Mouse (Mus musculus) intestine, postnatal 0 days (tissue): ENCODE results near the gene Kalrn. TPM values are rescaled to one million over a fixed set of nuclear protein-coding genes. Genes with fewer than 3 reads are reported as not detected.

Source experiments
- ATAC-seq: fragments of 200-750 bp; cut with Nextera tagmentation; 2 replicates; pipeline ENCODE4 v1.8.0; 2017; ENCODE audit warnings: mild to moderate bottlenecking, moderate TSS enrichment, moderate library complexity
- H3K27ac ChIP-seq: fragments of 300-500 bp; sonication (generic); 2 replicates; pipeline ENCODE4 v1.5.1; 2014; ENCODE audit warnings: mild to moderate bottlenecking, low read depth, low read length, moderate library complexity
- H3K27me3 ChIP-seq: fragments of 300-500 bp; sonication (generic); replicated peaks from 2 replicates; pipeline ENCODE4 v1.6.1; 2014; ENCODE audit warnings: low read length, mixed read lengths; ENCODE audit not compliant: control insufficient read depth, insufficient read depth
- H3K36me3 ChIP-seq: fragments of 300-500 bp; sonication (generic); 2 replicates; pipeline ENCODE4 v1.6.1; 2014; ENCODE audit warnings: mild to moderate bottlenecking, moderate library complexity; ENCODE audit not compliant: control insufficient read depth, insufficient read depth
- H3K4me1 ChIP-seq: fragments of 300-500 bp; sonication (generic); replicated peaks from 2 replicates; pipeline ENCODE4 v1.6.1; 2014; ENCODE audit warnings: antibody characterized with exemption, low read length, mixed read lengths; ENCODE audit not compliant: control insufficient read depth, insufficient read depth
- H3K4me2 ChIP-seq: fragments of 300-500 bp; sonication (generic); replicated peaks from 2 replicates; pipeline ENCODE4 v1.6.1; 2014; ENCODE audit warnings: low read depth, mild to moderate bottlenecking, moderate library complexity
- H3K4me3 ChIP-seq: fragments of 300-500 bp; sonication (generic); 2 replicates; pipeline ENCODE4 v1.5.1; 2014; ENCODE audit warnings: low read depth, low read length
- H3K9ac ChIP-seq: fragments of 300-500 bp; sonication (generic); 2 replicates; pipeline ENCODE4 v1.6.1; 2014; ENCODE audit warnings: mild to moderate bottlenecking, low read depth, low read length
- H3K9me3 ChIP-seq: fragments of 300-500 bp; sonication (generic); 2 replicates; pipeline ENCODE4 v1.6.1; 2016; ENCODE audit warnings: mixed run types; ENCODE audit not compliant: control insufficient read depth
- CTCF ChIP-seq: sonication (generic); IDR thresholded peaks from 2 replicates; pipeline ENCODE4 v1.5.1; 2016; ENCODE audit warnings: low read depth, mild to moderate bottlenecking, control low read depth, antibody characterized with exemption, moderate library complexity
- WGBS: fragments of 180-500 bp; shearing (Covaris S2); extraction: QIAGEN DNeasy Blood & Tissue Kit; methylation state at CpG from one replicate; pipeline ENCODE4 v1.1.7; 2014; 5-methylcytosine and 5-hydroxymethylcytosine counted together
- polyA plus RNA-seq: library from polyadenylated mRNA; unstranded; fragments of >200 nt; fragmentation: Nextera tagmentation; extraction: Ambion mirVana; gene quantifications from 2 replicates; pipeline ENCODE4 v1.2.1, GENCODE M21; 2015

The Kalrn gene
- polyA plus RNA-seq, 1 experiment from 2014 or later = 7.5 TPM

GRCm38 (mm10) chr16:34561734-34562135, 11.6 kb downstream of the Kalrn start:
- WGBS = 57% methylated on average over 5 of the region's 5 CpGs
- TF ChIP-seq CTCF = no peak

GRCm38 (mm10) chr16:34560814-34561213, 12.5 kb downstream of the Kalrn start:
- no peak overlapping the region for H3K27ac ChIP-seq
- 63% methylated on average over 5 of the region's 5 CpGs for WGBS
- no peak overlapping the region for H3K4me2 ChIP-seq
- H3K4me1 ChIP-seq = 0 out of 2 replicates have a peak, but pooled peaks cover 5% of the 10 kb centered on the region
- H3K4me3 ChIP-seq = no peak overlapping the region
- ATAC-seq = no peak
- H3K9me3 ChIP-seq = no peaks in the 10 kb centered on the region
- H3K36me3 ChIP-seq = no peaks in the 10 kb centered on the region
- TF ChIP-seq CTCF = no peak
- no peaks in the 10 kb centered on the region for H3K27me3 ChIP-seq
- H3K9ac ChIP-seq = no peak overlapping the region

More at GRCm38 (mm10) chr16:34561734-34562135, 11.6 kb downstream of the Kalrn start:
- no peak for ATAC-seq
- no peaks in the 10 kb centered on the region for H3K9me3 ChIP-seq
- no peaks in the 10 kb centered on the region for H3K36me3 ChIP-seq
- no peak overlapping the region for H3K27ac ChIP-seq
- H3K27me3 ChIP-seq = no peaks in the 10 kb centered on the region
- H3K4me2 ChIP-seq = no peak overlapping the region
- H3K4me3 ChIP-seq = no peak overlapping the region
- 0 out of 2 replicates have a peak, but pooled peaks cover 5% of the 10 kb centered on the region for H3K4me1 ChIP-seq
- H3K9ac ChIP-seq = no peak overlapping the region

- Histone ChIP-seq H3K4me3 (no peak overlapping the region), H3K9me3 (no peaks in the 10 kb centered on the region), H3K27me3 (no peaks in the 10 kb centered on the region), H3K36me3 (no peaks in the 10 kb centered on the region), H3K9ac (no peak overlapping the region), H3K4me2 (no peak overlapping the region), H3K4me1 (0 out of 2 replicates have a peak, but pooled peaks cover 5% of the 10 kb centered on the region), H3K27ac (no peak overlapping the region)
- WGBS = 66% methylated on average over 2 of the region's 2 CpGs
- TF ChIP-seq CTCF = no peak
- no peak for ATAC-seq
Observed at GRCm38 (mm10) chr16:34560411-34560810, 12.9 kb downstream of the Kalrn start.

- Histone ChIP-seq H3K36me3 (no peaks in the 10 kb centered on the region), H3K27me3 (no peaks in the 10 kb centered on the region), H3K4me2 (no peak overlapping the region), H3K9me3 (no peaks in the 10 kb centered on the region), H3K4me3 (no peak overlapping the region), H3K9ac (no peak overlapping the region), H3K4me1 (0 out of 2 replicates have a peak, but pooled peaks cover 5% of the 10 kb centered on the region), H3K27ac (no peak overlapping the region)
- WGBS = 56% methylated on average over 6 of the region's 6 CpGs
- ATAC-seq = no peak
- no peak for TF ChIP-seq CTCF
Observed at GRCm38 (mm10) chr16:34557891-34558290, 15.4 kb downstream of the Kalrn start.

GRCm38 (mm10) chr16:34552731-34553130, 20.6 kb downstream of the Kalrn start:
- H3K9me3 ChIP-seq = no peaks in the 10 kb centered on the region
- no peak overlapping the region for H3K4me3 ChIP-seq
- no peak overlapping the region for H3K27ac ChIP-seq
- H3K36me3 ChIP-seq = no peaks in the 10 kb centered on the region
- no peak overlapping the region for H3K9ac ChIP-seq
- 97% methylated on average over 1 of the region's 1 CpGs for WGBS
- no peak overlapping the region for H3K4me2 ChIP-seq
- H3K27me3 ChIP-seq = no peaks in the 10 kb centered on the region
- TF ChIP-seq CTCF = no peak
- ATAC-seq = no peak
- H3K4me1 ChIP-seq = no peaks in the 10 kb centered on the region

- TF ChIP-seq CTCF = no peak
- H3K27me3 ChIP-seq = no peaks in the 10 kb centered on the region
- H3K9me3 ChIP-seq = no peaks in the 10 kb centered on the region
- H3K9ac ChIP-seq = no peak overlapping the region
- H3K4me3 ChIP-seq = no peak overlapping the region
- H3K4me2 ChIP-seq = no peak overlapping the region
- no peak for ATAC-seq
- H3K4me1 ChIP-seq = no peaks in the 10 kb centered on the region
- H3K36me3 ChIP-seq = no peaks in the 10 kb centered on the region
- no peak overlapping the region for H3K27ac ChIP-seq
- WGBS = 72% methylated on average over 5 of the region's 5 CpGs
Observed at GRCm38 (mm10) chr16:34549470-34549999, 23.8 kb downstream of the Kalrn start.
